Mouse (Mus musculus) liver, embryonic 14.5 days (tissue): Measurements from ENCODE around the gene Ado.

Experiments
- CTCF ChIP-seq: IDR thresholded peaks from 2 replicates; pipeline ENCODE4 v1.5.1; 2016; ENCODE audit warnings: antibody characterized with exemption, low read depth, control low read depth
- EP300 ChIP-seq: IDR thresholded peaks from 2 replicates; pipeline ENCODE4 v1.6.1; 2016; ENCODE audit warnings: antibody characterized with exemption, low read depth

GRCm38 (mm10) chr10:67497951-67498350 lies 50.8 kb downstream of the Ado start:
- TF ChIP-seq CTCF: no peak
- TF ChIP-seq EP300: no peak
